Mouse (Mus musculus): Measurements from ENCODE around the gene Csn1s2b.
A peak's percentile ranks its signal among the peaks of the same experiment; 100 is the strongest.

DNA sequence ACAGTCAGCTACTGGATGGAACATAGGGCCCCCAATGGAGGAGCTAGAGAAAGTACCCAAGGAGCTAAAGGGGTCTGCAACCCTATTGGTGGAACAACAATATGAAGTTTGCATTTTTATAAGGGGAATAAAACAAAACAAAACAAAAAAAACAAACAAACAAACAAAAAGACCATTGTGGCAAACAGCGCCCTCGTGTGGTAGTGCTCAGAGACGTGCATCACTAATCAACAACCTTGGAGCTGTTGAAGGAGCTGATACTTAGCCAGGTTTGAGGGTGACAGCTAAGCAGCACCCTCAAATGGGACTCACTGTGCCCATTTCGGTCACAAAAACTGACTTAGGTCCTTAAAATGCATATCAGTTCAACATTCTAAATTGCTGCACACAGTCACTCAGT lies 63.5 kb downstream of the Csn1s2b start:
- TF ChIP-seq CTCF (IDR thresholded peaks at IDR 0.05; ENCODE audit: low read depth), result peak; percentile 52
- no peak for TF ChIP-seq EP300 (optimal IDR thresholded peaks at IDR 0.05)

Measured in stomach, postnatal 0 days (tissue).